Mouse (Mus musculus): ENCODE measurements around the gene Vps53.
"Not testable (repeated sequence)": the region's sequence is repeated elsewhere in the genome, so short reads cannot be mapped to it uniquely, and the experiment has no call there.

The Vps53 gene

GRCm38 (mm10) chr11:76010838-76011624 lies 168.4 kb downstream of the Vps53 start:
- no peak for DNase-seq

- DNase-seq: no peak
Measured at GRCm38 (mm10) chr11:76009101-76009500, 170.3 kb downstream of the Vps53 start.

DNA sequence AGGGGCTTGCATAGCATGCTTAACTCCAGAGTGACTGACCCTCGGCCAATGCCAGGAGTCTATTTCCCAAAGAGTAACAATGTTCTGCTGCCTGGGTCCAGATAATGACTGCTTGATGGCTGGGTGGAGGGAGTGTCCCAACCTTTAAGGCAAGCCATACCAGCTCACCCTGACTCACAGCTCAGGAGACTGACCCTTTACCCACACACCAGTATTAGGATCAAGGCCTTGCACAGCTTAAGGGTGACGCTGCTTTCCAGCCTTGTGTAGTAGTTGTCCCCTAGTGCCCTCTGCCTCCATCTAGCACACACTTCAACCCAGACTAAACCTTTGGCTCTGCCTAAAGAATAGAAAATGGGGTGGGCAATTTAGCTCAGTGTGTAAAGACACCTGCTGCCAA lies 171.3 kb downstream of the Vps53 start:
- DNase-seq: no peak

DNA sequence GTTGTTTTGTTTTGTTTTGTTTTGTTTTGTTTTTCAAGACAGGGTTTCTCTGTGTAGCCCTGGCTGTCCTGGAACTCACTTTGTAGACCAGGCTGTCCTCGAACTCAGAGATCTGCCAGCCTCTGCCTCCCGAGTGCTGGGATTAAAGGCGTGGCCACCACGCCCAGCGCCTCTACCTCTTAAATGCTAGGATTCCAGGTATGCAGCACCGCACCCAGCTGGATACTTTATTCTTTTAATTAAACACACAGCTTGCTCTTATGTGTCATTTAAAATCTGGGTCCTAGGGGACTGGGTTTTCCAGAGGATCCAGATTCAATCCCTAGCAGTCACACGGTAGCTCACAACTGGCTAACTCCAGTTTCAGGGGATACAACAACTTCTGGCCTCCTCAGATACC lies 175.2 kb downstream of the Vps53 start:
- not testable (repeated sequence) for DNase-seq

GRCm38 (mm10) chr11:76001237-76001878 lies 178.1 kb downstream of the Vps53 start:
- DNase-seq: peak; percentile 53

GRCm38 (mm10) chr11:76000701-76001100 lies 178.7 kb downstream of the Vps53 start:
- DNase-seq: no peak

- peak; percentile 89 for DNase-seq
Measured at GRCm38 (mm10) chr11:75999440-76000155, 179.8 kb downstream of the Vps53 start, which contains the start of gene 1700016K19Rik. Gene 1700016K19Rik (plus strand): TSS chr11:75999912.
